Mouse (Mus musculus) embryonic fibroblast, embryonic 13.5 days (primary cell): ENCODE results near the gene Akap7. TPM values are rescaled to one million over a fixed set of nuclear protein-coding genes. Genes with fewer than 3 reads are reported as not detected.

Experiments
- H3K27ac ChIP-seq: 2 replicates; pipeline ENCODE4 v1.5.1; 2012; ENCODE audit warnings: low read length, control low read depth, inconsistent platforms; ENCODE audit not compliant: insufficient read depth
- H3K4me1 ChIP-seq: 2 replicates; pipeline ENCODE4 v1.6.1; 2011; ENCODE audit warnings: low read length; ENCODE audit not compliant: control insufficient read depth, insufficient read depth
- H3K4me3 ChIP-seq: 2 replicates; pipeline ENCODE4 v1.5.1; 2011; ENCODE audit warnings: mild to moderate bottlenecking, control low read depth, low read length; ENCODE audit not compliant: insufficient read depth
- CTCF ChIP-seq: IDR thresholded peaks from 2 replicates; pipeline ENCODE4 v1.5.1; 2011; ENCODE audit warnings: mild to moderate bottlenecking, control low read depth, low read length, moderate library complexity, borderline replicate concordance; ENCODE audit not compliant: insufficient read depth
- POLR2A ChIP-seq: IDR thresholded peaks from 2 replicates; pipeline ENCODE4 v1.6.1; 2011; ENCODE audit warnings: low read depth, mild to moderate bottlenecking, control low read depth, low read length, moderate library complexity
- polyA plus RNA-seq: library from polyadenylated mRNA; stranded (reverse); fragments of >200 nt; gene quantifications from 2 replicates; pipeline ENCODE4 v1.2.4, GENCODE M21; 2011; ENCODE audit warnings: low read depth; ENCODE audit not compliant: missing spikeins, insufficient read length

Akap7 gene
- polyA plus RNA-seq, 1 experiment = 18.9 TPM

GRCm38 (mm10) chr10:25239156-25239555, 68.5 kb downstream of the Akap7 start:
- TF ChIP-seq POLR2A (no peak), CTCF (peak; percentile 64; the same call in 1 of the 2 replicates)
- Histone ChIP-seq H3K27ac (no peak overlapping the region), H3K4me3 (no peak overlapping the region), H3K4me1 (no peaks in the 10 kb centered on the region)

GRCm38 (mm10) chr10:25234080-25234479, 73.6 kb downstream of the Akap7 start:
- Histone ChIP-seq H3K4me1 (0 out of 2 replicates have a peak, but pooled peaks cover 2% of the 10 kb centered on the region), H3K27ac (no peak overlapping the region), H3K4me3 (no peak overlapping the region)
- TF ChIP-seq POLR2A = no peak

- Histone ChIP-seq H3K27ac (no peak overlapping the region), H3K4me3 (no peak overlapping the region), H3K4me1 (0 out of 2 replicates have a peak, but pooled peaks cover 2% of the 10 kb centered on the region)
- TF ChIP-seq CTCF (no peak), POLR2A (no peak)
Measured at GRCm38 (mm10) chr10:25232700-25233099, 75.0 kb downstream of the Akap7 start.

GRCm38 (mm10) chr10:25231358-25231757, 76.3 kb downstream of the Akap7 start:
- Histone ChIP-seq H3K27ac (no peak overlapping the region), H3K4me3 (no peak overlapping the region)
- TF ChIP-seq POLR2A = no peak
- no peak for TF ChIP-seq CTCF

GRCm38 (mm10) chr10:25224371-25224770, 83.3 kb downstream of the Akap7 start:
- Histone ChIP-seq H3K4me1 (peaks cover 7% of the 10 kb centered on the region; the same call in 1 of the 2 replicates), H3K4me3 (no peak overlapping the region), H3K27ac (no peak overlapping the region)
- no peak for TF ChIP-seq POLR2A
- TF ChIP-seq CTCF = no peak

More at GRCm38 (mm10) chr10:25231358-25231757, 76.3 kb downstream of the Akap7 start:
- H3K4me1 ChIP-seq = 0 out of 2 replicates have a peak, but pooled peaks cover 2% of the 10 kb centered on the region

- Histone ChIP-seq H3K4me1 (peaks cover 7% of the 10 kb centered on the region; the same call in 1 of the 2 replicates), H3K27ac (no peak overlapping the region), H3K4me3 (no peak overlapping the region)
- TF ChIP-seq POLR2A = no peak
- no peak for TF ChIP-seq CTCF
Measured at GRCm38 (mm10) chr10:25220754-25221153, 86.9 kb downstream of the Akap7 start.

GRCm38 (mm10) chr10:25219901-25220495, 87.7 kb downstream of the Akap7 start:
- Histone ChIP-seq H3K4me3 (no peak overlapping the region), H3K27ac (no peak overlapping the region), H3K4me1 (peaks cover 7% of the 10 kb centered on the region; the same call in 1 of the 2 replicates)
- TF ChIP-seq POLR2A (no peak), CTCF (no peak)

GRCm38 (mm10) chr10:25219220-25219628, 88.4 kb downstream of the Akap7 start:
- no peak overlapping the region for H3K27ac ChIP-seq
- no peak overlapping the region for H3K4me3 ChIP-seq
- peaks cover 2% of the 10 kb centered on the region; the same call in 1 of the 2 replicates for H3K4me1 ChIP-seq
- no peak for TF ChIP-seq POLR2A
- TF ChIP-seq CTCF = peak; percentile 42; the same call in 1 of the 2 replicates

- Histone ChIP-seq H3K27ac (no peak overlapping the region), H3K4me3 (no peak overlapping the region), H3K4me1 (no peaks in the 10 kb centered on the region)
- TF ChIP-seq POLR2A = no peak
- no peak for TF ChIP-seq CTCF
Measured at GRCm38 (mm10) chr10:25218746-25219145, 88.9 kb downstream of the Akap7 start.

- Histone ChIP-seq H3K4me1 (no peaks in the 10 kb centered on the region), H3K4me3 (no peak overlapping the region), H3K27ac (no peak overlapping the region)
- no peak for TF ChIP-seq CTCF
- no peak for TF ChIP-seq POLR2A
Measured at GRCm38 (mm10) chr10:25215977-25216376, 91.7 kb downstream of the Akap7 start.
